Mouse (Mus musculus) embryonic facial prominence, embryonic 13.5 days (tissue): ENCODE measurements around the gene Disp1. TPM values are rescaled to one million over a fixed set of nuclear protein-coding genes. Genes with fewer than 3 reads are reported as not detected.

Experiments used
- ATAC-seq: fragments of 200-750 bp; cut with Nextera tagmentation; 2 replicates; pipeline ENCODE4 v1.8.0; 2017; ENCODE audit warnings: low read depth; ENCODE audit not compliant: insufficient number of reproducible peaks, insufficient read depth, low FRiP score, low TSS enrichment
- H3K27ac ChIP-seq: fragments of 300-500 bp; sonication (generic); 2 replicates; pipeline ENCODE4 v1.5.1; 2015; ENCODE audit warnings: moderate library complexity, mild to moderate bottlenecking, inconsistent platforms
- H3K27me3 ChIP-seq: fragments of 300-500 bp; sonication (generic); 2 replicates; pipeline ENCODE4 v1.6.1; 2015; ENCODE audit warnings: mild to moderate bottlenecking, inconsistent platforms
- H3K36me3 ChIP-seq: fragments of 300-500 bp; sonication (generic); 2 replicates; pipeline ENCODE4 v1.6.1; 2015; ENCODE audit warnings: mild to moderate bottlenecking, inconsistent platforms
- H3K4me1 ChIP-seq: fragments of 300-500 bp; sonication (generic); 2 replicates; pipeline ENCODE4 v1.6.1; 2015; ENCODE audit warnings: inconsistent platforms
- H3K4me2 ChIP-seq: fragments of 300-500 bp; sonication (generic); 2 replicates; pipeline ENCODE4 v1.6.1; 2015; ENCODE audit warnings: moderate library complexity, mild to moderate bottlenecking, inconsistent platforms
- H3K4me3 ChIP-seq: fragments of 300-500 bp; sonication (generic); 2 replicates; pipeline ENCODE4 v1.5.1; 2015; ENCODE audit warnings: mild to moderate bottlenecking, inconsistent platforms
- H3K9ac ChIP-seq: fragments of 300-500 bp; sonication (generic); 2 replicates; pipeline ENCODE4 v1.6.1; 2015; ENCODE audit warnings: mild to moderate bottlenecking, inconsistent platforms
- H3K9me3 ChIP-seq: fragments of 300-500 bp; sonication (generic); 2 replicates; pipeline ENCODE4 v1.6.1; 2016; ENCODE audit warnings: inconsistent platforms
- WGBS: fragments of 180-500 bp; shearing (Covaris S2); methylation state at CpG from one replicate; pipeline ENCODE4 v1.1.7; 2015; ENCODE audit warnings: mixed read lengths; 5-methylcytosine and 5-hydroxymethylcytosine counted together
- polyA plus RNA-seq: library from polyadenylated mRNA; unstranded; fragments of >200 nt; fragmentation: Nextera tagmentation; extraction: Ambion mirVana; gene quantifications from 2 replicates; pipeline ENCODE4 v1.2.1, GENCODE M21; 2015

The Disp1 gene
- 17.2 and 20.4 TPM in 2 replicates for polyA plus RNA-seq

DNA sequence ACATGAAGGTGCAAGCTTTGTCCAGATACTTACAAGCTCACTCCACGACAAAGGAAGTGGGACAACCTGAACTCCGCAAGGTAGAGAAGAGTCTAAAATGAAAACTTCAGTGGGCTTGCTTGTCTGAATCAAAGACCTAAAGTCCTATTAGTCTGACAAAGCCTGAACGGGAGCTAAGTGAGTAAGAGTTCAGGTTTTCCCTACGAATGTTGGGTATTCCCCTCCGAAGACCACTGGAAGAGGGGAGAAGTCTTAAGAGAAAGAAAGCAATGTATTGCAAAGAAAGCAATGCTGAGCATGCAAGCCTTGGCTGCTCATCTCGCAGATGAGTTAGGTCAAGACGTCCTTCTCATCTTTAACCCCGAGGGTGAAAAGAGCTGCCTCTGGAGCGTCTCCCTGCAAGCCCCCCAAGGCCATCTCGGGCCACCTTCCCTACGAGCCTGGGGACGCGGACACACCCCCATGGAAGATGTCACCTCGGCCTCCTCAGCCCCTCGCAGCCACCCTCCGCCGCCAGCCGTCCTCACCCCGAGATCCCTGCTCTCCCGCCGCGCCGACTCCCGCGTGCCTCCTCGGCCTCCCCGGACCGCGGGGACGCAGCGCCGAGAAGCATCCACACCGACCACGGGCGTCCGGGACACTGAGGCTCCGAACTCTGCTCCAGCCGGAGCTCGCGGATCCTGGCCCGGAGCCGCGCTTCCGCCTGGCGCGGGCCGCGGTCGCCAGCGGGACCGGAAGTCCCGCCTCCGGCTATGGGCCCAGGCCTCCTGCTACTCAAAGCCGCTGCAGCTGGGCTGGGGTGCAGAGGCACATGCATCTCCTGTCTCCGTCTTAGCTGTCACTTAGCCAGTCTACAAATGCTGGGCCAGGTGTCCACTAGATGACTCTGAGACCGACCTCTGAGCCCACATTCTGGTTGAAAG is at the start of gene Disp1:
Disp1 (minus strand) TSS at position 727 of the 923 bp plus-strand sequence.
- Histone ChIP-seq H3K27me3 (no peaks in the 10 kb centered on the region), H3K27ac (peak within 1 kb of the TSS; percentile 81), H3K36me3 (peaks cover 4% of the 10 kb centered on the region; the same call in 1 of the 2 replicates), H3K4me2 (peak within 1 kb of the TSS; percentile 73), H3K9ac (peak within 1 kb of the TSS; percentile 97), H3K4me3 (peak within 1 kb of the TSS; percentile 82), H3K4me1 (peaks cover 44% of the 10 kb centered on the region), H3K9me3 (no peaks in the 10 kb centered on the region)
- ATAC-seq = peak; percentile 87
- WGBS = 2% methylated on average over 56 of the region's 56 CpGs

DNA sequence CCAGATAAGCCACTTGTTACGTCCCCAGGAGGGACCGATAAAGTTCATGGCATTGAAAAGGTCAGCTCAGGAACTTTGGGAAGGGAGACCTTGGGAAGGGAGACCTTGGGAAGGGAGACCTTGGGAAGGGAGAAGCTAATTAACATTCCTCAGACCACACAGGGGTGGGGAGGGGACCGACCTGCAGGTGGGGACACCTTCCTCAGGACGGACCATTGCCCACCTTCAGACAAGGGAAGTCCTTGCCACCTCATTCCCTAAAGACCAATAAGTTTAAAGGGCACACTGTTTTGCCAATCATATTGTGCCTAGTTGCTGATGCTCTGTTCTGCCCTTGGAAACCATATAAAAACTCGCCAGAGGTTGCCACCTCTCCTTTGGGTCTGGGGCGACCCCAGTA is 46.3 kb upstream of the Disp1 start:
- H3K9ac ChIP-seq = no peak overlapping the region
- H3K27me3 ChIP-seq = no peaks in the 10 kb centered on the region
- H3K4me1 ChIP-seq = no peaks in the 10 kb centered on the region
- no peak overlapping the region for H3K27ac ChIP-seq
- H3K36me3 ChIP-seq = no peaks in the 10 kb centered on the region
- WGBS = 72% methylated on average over 6 of the region's 6 CpGs
- ATAC-seq = no peak
- no peak overlapping the region for H3K4me2 ChIP-seq
- no peak overlapping the region for H3K4me3 ChIP-seq
- no peaks in the 10 kb centered on the region for H3K9me3 ChIP-seq

DNA sequence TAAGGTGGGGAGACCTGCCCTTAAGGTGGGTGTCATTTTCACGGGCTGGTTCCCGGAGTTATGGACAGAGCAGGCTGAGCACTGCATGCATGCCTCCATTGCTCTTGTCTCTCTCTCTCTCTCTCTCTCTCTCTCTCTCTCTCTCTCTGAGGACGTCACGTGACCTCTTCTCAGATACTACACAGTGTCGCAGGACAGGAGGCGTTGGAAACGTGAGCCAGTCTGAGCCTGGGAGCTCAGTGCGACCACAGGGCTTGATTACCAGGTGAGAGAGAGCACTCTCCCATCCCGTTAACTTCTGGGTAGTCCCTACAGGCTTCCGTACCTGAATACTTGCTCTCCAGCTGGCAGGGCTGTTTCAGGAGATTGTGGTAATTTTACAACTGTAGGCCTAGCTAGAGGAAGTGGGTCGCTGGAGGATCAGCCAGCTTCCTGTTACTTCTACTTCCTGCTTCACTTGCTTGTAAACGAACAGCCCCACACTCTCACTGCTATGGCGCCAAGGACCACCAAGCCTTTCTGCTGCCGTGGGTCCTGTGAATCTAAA is 44.7 kb upstream of the Disp1 start:
- Histone ChIP-seq H3K9me3 (no peaks in the 10 kb centered on the region), H3K36me3 (no peaks in the 10 kb centered on the region), H3K4me2 (no peak overlapping the region), H3K27ac (no peak overlapping the region), H3K4me3 (no peak overlapping the region), H3K4me1 (no peaks in the 10 kb centered on the region), H3K9ac (no peak overlapping the region), H3K27me3 (no peaks in the 10 kb centered on the region)
- no peak for ATAC-seq
- 61% methylated on average over 14 of the region's 14 CpGs for WGBS

DNA sequence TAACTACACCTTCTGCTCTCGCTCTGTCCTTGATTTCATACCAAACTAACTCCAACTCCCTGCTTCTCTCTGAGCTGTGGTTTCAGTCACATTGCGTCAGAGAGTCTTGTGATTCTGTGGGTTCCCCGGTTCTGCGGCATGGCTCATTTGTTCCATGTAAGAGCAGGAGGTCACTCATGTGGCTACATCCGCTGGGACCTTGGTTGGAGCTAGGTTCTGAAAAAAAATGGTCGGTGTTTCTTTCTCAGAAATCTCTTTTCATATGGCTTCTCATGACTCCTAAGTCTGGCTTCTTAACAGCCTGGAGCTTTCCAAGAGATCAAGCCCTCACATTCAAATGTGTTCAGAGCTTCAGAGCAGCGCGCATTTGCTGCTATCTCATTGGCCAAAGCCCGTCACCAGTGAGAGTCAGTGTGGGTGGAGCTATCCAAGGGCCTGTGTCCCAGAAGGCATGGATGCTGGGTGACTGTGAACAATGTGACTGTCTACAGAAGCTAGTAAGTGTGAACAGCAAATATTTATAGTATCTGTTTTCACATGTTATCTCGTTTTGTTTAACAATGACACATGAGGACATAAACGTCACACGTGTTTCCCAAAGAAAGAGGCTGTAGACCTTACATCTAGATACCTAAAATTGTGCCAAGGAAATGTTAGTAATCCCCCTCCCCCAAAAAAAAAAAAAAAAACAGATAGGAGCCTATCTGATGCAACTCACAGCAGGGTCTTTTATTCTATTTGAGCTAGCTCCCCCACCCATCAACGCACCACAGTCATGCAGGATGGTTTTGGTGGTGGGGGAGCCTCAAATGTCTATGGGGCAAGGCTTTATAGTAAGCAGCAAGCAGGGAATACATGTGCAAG is 43.1 kb upstream of the Disp1 start:
- H3K9ac ChIP-seq = no peak overlapping the region
- no peak overlapping the region for H3K27ac ChIP-seq
- whole genome bisulfite sequencing = 78% methylated on average over 13 of the region's 13 CpGs
- no peaks in the 10 kb centered on the region for H3K27me3 ChIP-seq
- no peak overlapping the region for H3K4me2 ChIP-seq
- no peaks in the 10 kb centered on the region for H3K36me3 ChIP-seq
- H3K9me3 ChIP-seq = no peaks in the 10 kb centered on the region
- ATAC-seq = no peak
- no peak overlapping the region for H3K4me3 ChIP-seq
- no peaks in the 10 kb centered on the region for H3K4me1 ChIP-seq

DNA sequence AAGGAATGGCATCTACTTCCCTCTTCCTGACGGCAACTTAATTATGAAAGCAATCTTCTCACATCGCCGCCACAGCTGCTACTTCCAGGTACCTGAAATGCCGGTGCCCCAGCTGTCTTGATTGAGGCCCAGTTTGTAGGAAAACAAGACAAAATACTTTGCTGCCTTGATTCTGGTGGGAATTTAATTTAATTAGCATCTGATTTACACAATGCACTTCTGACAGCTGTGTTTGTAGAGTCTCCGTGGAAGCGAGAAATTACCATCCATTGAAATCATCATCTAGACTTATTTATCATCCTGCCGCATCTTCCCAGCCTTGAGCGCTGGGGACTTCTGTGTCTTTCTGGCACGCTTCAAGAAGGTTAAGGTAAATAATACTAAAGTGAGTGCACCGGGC is 31.3 kb upstream of the Disp1 start:
- WGBS = 39% methylated on average over 10 of the region's 10 CpGs
- Histone ChIP-seq H3K4me3 (no peak overlapping the region), H3K27me3 (no peaks in the 10 kb centered on the region), H3K36me3 (no peaks in the 10 kb centered on the region), H3K4me1 (peaks cover 15% of the 10 kb centered on the region), H3K27ac (no peak overlapping the region), H3K4me2 (no peak overlapping the region), H3K9ac (no peak overlapping the region), H3K9me3 (no peaks in the 10 kb centered on the region)
- no peak for ATAC-seq

DNA sequence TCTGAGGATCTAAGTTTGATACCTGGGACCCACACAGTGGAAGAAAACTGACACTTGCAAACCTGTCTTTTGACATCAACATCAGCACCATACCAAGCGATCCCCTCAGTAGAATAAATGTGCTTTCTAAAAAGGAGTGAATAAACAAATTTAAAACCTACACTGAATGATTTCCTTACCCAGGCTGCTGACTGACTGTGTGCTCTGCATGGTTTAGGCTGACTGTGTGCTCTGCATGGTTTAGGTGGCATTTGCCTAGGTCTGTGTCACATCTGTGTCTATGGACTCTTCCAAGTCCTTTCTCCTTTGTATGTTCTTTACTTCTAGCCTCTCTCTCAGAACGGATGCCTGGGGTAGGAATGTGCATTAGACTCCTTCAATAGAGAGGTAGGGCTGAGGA is 30.5 kb upstream of the Disp1 start:
- H3K9ac ChIP-seq = no peak overlapping the region
- WGBS = 72% methylated on average over 2 of the region's 2 CpGs
- no peak overlapping the region for H3K27ac ChIP-seq
- H3K4me1 ChIP-seq = peaks cover 15% of the 10 kb centered on the region
- no peaks in the 10 kb centered on the region for H3K9me3 ChIP-seq
- no peaks in the 10 kb centered on the region for H3K27me3 ChIP-seq
- ATAC-seq = no peak
- no peak overlapping the region for H3K4me3 ChIP-seq
- no peaks in the 10 kb centered on the region for H3K36me3 ChIP-seq
- H3K4me2 ChIP-seq = no peak overlapping the region

DNA sequence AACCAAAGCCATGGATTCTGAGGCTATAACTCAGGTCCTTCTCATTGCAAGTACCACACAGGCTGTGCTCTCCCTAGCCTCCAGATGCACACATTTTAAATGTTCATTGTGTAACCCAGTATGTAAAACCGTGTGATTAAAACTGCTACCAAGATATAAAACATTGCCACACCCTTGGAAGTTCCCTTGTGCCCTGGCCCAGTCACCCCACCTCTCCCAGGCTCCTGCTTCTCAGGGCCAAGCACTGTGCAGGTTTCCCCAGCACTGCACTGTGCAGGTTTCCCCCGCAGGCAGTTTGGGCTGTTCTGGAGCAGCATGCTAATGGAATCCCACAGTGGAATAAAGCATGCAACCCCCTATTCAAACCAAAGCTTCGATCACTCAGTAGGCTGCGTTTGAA is 29.3 kb upstream of the Disp1 start:
- H3K9me3 ChIP-seq = no peaks in the 10 kb centered on the region
- no peak overlapping the region for H3K4me3 ChIP-seq
- H3K27me3 ChIP-seq = no peaks in the 10 kb centered on the region
- no peak overlapping the region for H3K9ac ChIP-seq
- ATAC-seq = no peak
- no peaks in the 10 kb centered on the region for H3K36me3 ChIP-seq
- no peak overlapping the region for H3K4me2 ChIP-seq
- H3K27ac ChIP-seq = no peak overlapping the region
- WGBS = 54% methylated on average over 4 of the region's 4 CpGs
- peaks cover 15% of the 10 kb centered on the region for H3K4me1 ChIP-seq

DNA sequence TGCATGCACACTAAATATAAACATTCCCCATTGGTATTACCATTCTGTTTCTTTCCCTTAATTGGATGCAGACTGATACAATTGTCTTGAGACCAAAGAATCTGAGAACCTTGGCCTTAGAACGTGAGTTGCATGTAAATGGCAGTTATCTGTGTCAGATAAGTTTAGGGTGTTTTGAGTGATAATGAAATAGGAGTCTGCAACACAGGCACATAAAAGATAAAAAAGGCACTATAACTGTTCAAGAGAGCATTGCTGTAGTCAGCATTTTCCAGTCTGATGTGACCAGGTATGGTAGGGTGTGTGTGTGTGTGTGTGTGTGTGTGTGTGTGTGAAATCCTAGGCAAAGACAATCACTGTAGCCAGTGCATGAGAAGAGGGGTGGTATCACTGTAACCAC is 26.8 kb upstream of the Disp1 start:
- Histone ChIP-seq H3K4me2 (no peak overlapping the region), H3K36me3 (no peaks in the 10 kb centered on the region), H3K9me3 (no peaks in the 10 kb centered on the region), H3K27me3 (no peaks in the 10 kb centered on the region), H3K27ac (no peak overlapping the region), H3K9ac (no peak overlapping the region), H3K4me3 (no peak overlapping the region), H3K4me1 (peaks cover 15% of the 10 kb centered on the region)
- ATAC-seq = no peak
- WGBS = 18% methylated on average over 1 of the region's 1 CpGs

DNA sequence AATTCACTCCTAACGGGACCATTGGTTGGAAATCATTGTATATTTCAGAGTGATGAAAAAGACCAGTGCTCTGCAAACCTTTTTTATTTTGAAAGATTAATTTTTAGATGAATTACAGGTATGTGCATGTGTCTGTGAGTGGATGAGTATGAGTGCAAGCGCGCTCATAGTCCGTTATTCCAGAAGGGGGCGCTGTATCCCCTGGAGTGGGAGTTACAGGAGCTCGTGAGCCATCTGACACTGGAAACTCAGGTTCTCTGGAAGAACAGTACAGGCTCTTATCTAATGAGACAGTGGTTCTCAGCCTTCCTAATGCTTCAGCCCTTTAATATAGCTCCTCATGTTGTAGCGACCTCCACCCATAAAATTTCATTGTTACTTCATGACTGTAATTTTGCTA is 22.0 kb upstream of the Disp1 start:
- Histone ChIP-seq H3K4me2 (no peak overlapping the region), H3K27me3 (no peaks in the 10 kb centered on the region), H3K27ac (no peak overlapping the region), H3K9ac (no peak overlapping the region), H3K36me3 (no peaks in the 10 kb centered on the region), H3K9me3 (no peaks in the 10 kb centered on the region), H3K4me1 (no peaks in the 10 kb centered on the region), H3K4me3 (no peak overlapping the region)
- 74% methylated on average over 7 of the region's 7 CpGs for WGBS
- ATAC-seq = no peak

DNA sequence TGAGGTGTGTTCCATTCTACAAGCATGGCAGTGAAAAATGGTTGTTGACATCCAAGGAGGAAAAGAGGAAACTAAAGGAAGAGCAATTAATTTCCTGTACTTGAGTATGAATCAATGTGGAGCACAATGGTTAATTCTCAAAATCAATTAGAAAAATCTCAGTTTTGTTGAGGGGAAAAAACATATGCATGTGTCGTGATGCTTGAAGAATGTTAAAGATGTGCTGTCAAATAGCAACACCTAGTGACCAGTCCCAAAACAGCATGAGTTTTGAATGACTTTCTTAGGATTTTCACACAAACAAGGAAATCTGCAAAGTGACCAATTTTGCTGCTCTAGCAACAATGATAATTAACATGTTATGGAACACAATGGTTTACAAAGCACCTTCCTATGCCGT is 16.6 kb upstream of the Disp1 start:
- Histone ChIP-seq H3K4me1 (0 out of 2 replicates have a peak, but pooled peaks cover 3% of the 10 kb centered on the region), H3K4me3 (no peak overlapping the region), H3K9ac (no peak overlapping the region), H3K9me3 (no peaks in the 10 kb centered on the region), H3K4me2 (no peak overlapping the region), H3K27ac (no peak overlapping the region), H3K27me3 (no peaks in the 10 kb centered on the region), H3K36me3 (no peaks in the 10 kb centered on the region)
- WGBS = 15% methylated on average over 2 of the region's 2 CpGs
- no peak for ATAC-seq

DNA sequence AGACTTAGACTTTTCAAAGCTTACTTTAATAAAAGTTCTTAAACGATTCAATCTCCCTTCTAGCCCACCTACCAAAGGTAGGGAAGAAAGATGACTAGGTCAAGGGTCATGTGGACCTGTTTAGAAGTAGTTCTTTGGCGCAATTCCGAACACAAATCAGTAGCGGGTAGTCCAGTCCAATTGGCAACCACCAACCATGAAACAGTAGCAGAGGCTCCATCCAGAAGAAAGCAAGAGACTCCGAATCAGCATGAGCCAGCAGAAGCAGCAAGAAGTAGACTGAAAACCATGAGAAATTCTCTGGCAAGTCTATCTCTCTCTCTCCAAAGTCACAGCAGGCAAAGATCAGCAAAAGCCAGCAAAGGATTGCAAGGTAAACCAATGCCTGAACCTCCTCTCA is 15.1 kb upstream of the Disp1 start:
- H3K27ac ChIP-seq = no peak overlapping the region
- 0 out of 2 replicates have a peak, but pooled peaks cover 4% of the 10 kb centered on the region for H3K4me1 ChIP-seq
- no peaks in the 10 kb centered on the region for H3K9me3 ChIP-seq
- ATAC-seq = no peak
- 90% methylated on average over 5 of the region's 5 CpGs for WGBS
- H3K9ac ChIP-seq = no peak overlapping the region
- H3K36me3 ChIP-seq = no peaks in the 10 kb centered on the region
- H3K27me3 ChIP-seq = no peaks in the 10 kb centered on the region
- H3K4me2 ChIP-seq = no peak overlapping the region
- H3K4me3 ChIP-seq = no peak overlapping the region
